Mouse (Mus musculus) layer of hippocampus, postnatal 10 days (tissue): ENCODE results near the gene Spaca4. TPM values are rescaled to one million over a fixed set of nuclear protein-coding genes. Genes with fewer than 3 reads are reported as not detected.
A peak's percentile ranks its signal among the peaks of the same experiment; 100 is the strongest.

Experiments
- DNase-seq, 2 experiments: peaks; one replicate each; pipeline ENCODE4 v3.0.0; 2021; ENCODE audit warnings: low spot score in 2 of 2
- total RNA-seq, 2 experiments: library from RNA; stranded (reverse); gene quantifications; 2 replicates each; pipeline ENCODE4 v1.2.3; 2021

Spaca4 gene
- total RNA-seq, 2 experiments from 2014 or later = not detected

- DNase-seq = no peak
Measured at GRCm38 (mm10) chr7:45727625-45728024, 2.0 kb upstream of the Spaca4 start.

- DNase-seq = no peak
Measured at GRCm38 (mm10) chr7:45726419-45726818, 806 bp upstream of the Spaca4 start.

GRCm38 (mm10) chr7:45725151-45725550 lies 462 bp downstream of the Spaca4 start:
- DNase-seq = no peak

- no peak for DNase-seq
Measured at GRCm38 (mm10) chr7:45723781-45724180, 1.8 kb downstream of the Spaca4 start.

- DNase-seq = no peak
Measured at GRCm38 (mm10) chr7:45723301-45723700, 2.3 kb downstream of the Spaca4 start.

GRCm38 (mm10) chr7:45722348-45722713 lies 3.3 kb downstream of the Spaca4 start:
- DNase-seq = no peak

GRCm38 (mm10) chr7:45721642-45722347 lies 3.8 kb downstream of the Spaca4 start:
- DNase-seq = peak in 1 of 2 experiments; percentile 36

- DNase-seq = no peak
Measured at GRCm38 (mm10) chr7:45721234-45721571, 4.4 kb downstream of the Spaca4 start.

GRCm38 (mm10) chr7:45720413-45721233 lies 5.0 kb downstream of the Spaca4 start, which contains the start of gene Fam83e:
Gene Fam83e, plus strand, starts transcription at chr7:45721212.
- no peak for DNase-seq

- peak in 1 of 2 experiments; percentile 3 for DNase-seq
Measured at GRCm38 (mm10) chr7:45719738-45720412, 5.7 kb downstream of the Spaca4 start.

GRCm38 (mm10) chr7:45719180-45719579 lies 6.4 kb downstream of the Spaca4 start:
- DNase-seq = peak in 1 of 2 experiments; percentile 2

- DNase-seq = no peak
Measured at GRCm38 (mm10) chr7:45718331-45718730, 7.3 kb downstream of the Spaca4 start.

GRCm38 (mm10) chr7:45717918-45718297 lies 7.7 kb downstream of the Spaca4 start, which contains the start of gene Sphk2:
Gene Sphk2, minus strand, starts transcription at chr7:45718002.
- peak; percentile 99 for DNase-seq

- DNase-seq = peak in 1 of 2 experiments; percentile 15
Measured at GRCm38 (mm10) chr7:45716952-45717917, 8.4 kb downstream of the Spaca4 start.

GRCm38 (mm10) chr7:45716460-45716857 lies 9.2 kb downstream of the Spaca4 start:
- DNase-seq = no peak

GRCm38 (mm10) chr7:45715741-45716459 lies 9.7 kb downstream of the Spaca4 start:
- peak in 1 of 2 experiments; percentile 24 for DNase-seq

GRCm38 (mm10) chr7:45715090-45715708 lies 10.4 kb downstream of the Spaca4 start, which contains the start of gene Rpl18:
Gene Rpl18, plus strand, starts transcription at chr7:45715457.
- peak; percentile 97 to 98 for DNase-seq

GRCm38 (mm10) chr7:45714630-45715089 lies 11.0 kb downstream of the Spaca4 start:
- DNase-seq = no peak

GRCm38 (mm10) chr7:45713881-45714520 lies 11.6 kb downstream of the Spaca4 start:
- no peak for DNase-seq
